21 mouse cellular contexts compared by ENCODE assay signal in the genomic region with DNA sequence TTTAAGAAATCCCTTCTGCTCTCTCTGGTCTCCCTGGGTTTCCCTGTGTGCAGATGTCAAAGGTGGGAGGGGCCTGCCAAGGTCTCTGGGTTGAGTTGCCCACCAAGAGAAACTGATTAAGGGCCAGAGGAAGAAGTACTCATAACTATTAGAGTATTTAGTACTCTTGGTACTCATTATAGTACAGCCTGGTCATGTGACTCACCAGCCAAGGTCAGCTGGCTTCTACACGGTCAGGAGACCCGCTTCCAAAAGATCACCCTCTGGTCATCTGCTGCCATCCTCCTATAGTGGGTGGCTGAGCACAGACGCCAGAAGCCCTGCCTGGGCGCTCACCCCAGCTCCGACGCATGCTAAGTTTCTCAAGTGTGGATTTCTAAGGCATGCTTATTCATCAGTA.
A peak's percentile ranks its signal among the peaks of the same experiment; 100 is the strongest.
DNase-seq lines count a peak whose midpoint lies in the region; ATAC-seq and TF ChIP-seq lines count a peak whose summit lies in the region.
"Had no signal": no experiment of that assay in that cellular context is flagged by ENCODE, and none has a peak within 500 bp of the region (broad histone marks: within the 10 kb centered on the region; RNA-seq: fewer than 3 reads in every experiment).

No protein-coding gene starts in this region.

- H3K4me1 ChIP-seq in heart, embryonic 12.5 days (replicated peaks): peaks cover 22% of the 10 kb centered on the region; the same call in 1 of the 2 replicates
- no peaks in the 10 kb centered on the region for H3K4me1 ChIP-seq in heart, adult 2 months (ENCODE audit: control insufficient read depth, insufficient read depth, low read length)
- peaks cover 0 to 13% of the 10 kb centered on the region in 2 experiments; a peak in 3 of 4 replicates for H3K4me1 ChIP-seq in MEL (ENCODE audit: control insufficient read depth in 1 of 2, insufficient read depth in 2 of 2, low read length in 2 of 2)
- peaks cover 32% of the 10 kb centered on the region for H3K4me1 ChIP-seq in limb, embryonic 10.5 days

- WGBS in heart, embryonic 12.5 days: 80% methylated on average over 6 of the region's 6 CpGs
- 50% methylated on average over 6 of the region's 6 CpGs for WGBS in heart, adult 2 months
- WGBS in limb, embryonic 10.5 days: 88% methylated on average over 6 of the region's 6 CpGs

- H3K4me2 ChIP-seq in heart, embryonic 12.5 days: no peak overlapping the region

- H3K9ac ChIP-seq in heart, embryonic 12.5 days: no peak overlapping the region
- no peak overlapping the region for H3K9ac ChIP-seq in heart, adult 2 months (ENCODE audit: low read depth, low read length)
- no peak overlapping the region for H3K9ac ChIP-seq in MEL (ENCODE audit: control insufficient read depth, low read depth, low read length, poor library complexity, severe bottlenecking)

- H3K9me3 ChIP-seq in heart, embryonic 12.5 days (replicated peaks): no peaks in the 10 kb centered on the region
- H3K9me3 ChIP-seq in MEL (replicated peaks; ENCODE audit: insufficient read depth, low read length): no peaks in the 10 kb centered on the region
- no peaks in the 10 kb centered on the region for H3K9me3 ChIP-seq in limb, embryonic 10.5 days (replicated peaks)
- H3K9me3 ChIP-seq: G1E had no signal

- peak; percentile 93 for DNase-seq in heart, adult 11 months
- peak in 1 of 2 experiments; percentile 26 for DNase-seq in heart, adult 2 months
- no peak for DNase-seq in heart, adult 9 months (ENCODE audit: low spot score in 2 of 2)
- DNase-seq in MEL (ENCODE audit: low read depth, low spot score): no peak
- no peak for DNase-seq in limb, embryonic 10.5 days (ENCODE audit: low spot score)
- DNase-seq: adrenal gland, adult 2 months; adrenal gland, adult 8-10 months; adrenal gland, postnatal 10 days; adrenal gland, postnatal 14 days; adrenal gland, postnatal 25 days; adrenal gland, postnatal 36 days; B cell, adult 2 months; cerebellum, adult 11 months; cerebellum, adult 11-12 months; cerebellum, adult 18-20 months; cerebellum, adult 2 months had no signal

- H3K36me3 ChIP-seq in heart, embryonic 12.5 days: no peaks in the 10 kb centered on the region
- H3K36me3 ChIP-seq in heart, adult 2 months (ENCODE audit: control insufficient read depth, insufficient read depth, low read length): no peaks in the 10 kb centered on the region
- H3K36me3 ChIP-seq in MEL (ENCODE audit: control insufficient read depth in 1 of 2, insufficient read depth in 2 of 2, low read length in 2 of 2): peaks cover 0 to 4% of the 10 kb centered on the region in 2 experiments; a peak in 1 of 4 replicates
- H3K36me3 ChIP-seq in limb, embryonic 10.5 days: no peaks in the 10 kb centered on the region
- H3K36me3 ChIP-seq: G1E had no signal

- no peak for ATAC-seq in heart, embryonic 12.5 days (ENCODE audit: insufficient number of reproducible peaks, low FRiP score)
- ATAC-seq: activated CD4-positive, CD25-positive, alpha-beta regulatory T cell, adult 4 months; CD4-positive, CD25-positive, alpha-beta regulatory T cell, adult 4 months; Patski had no signal

- no peak overlapping the region for H3K27ac ChIP-seq in heart, embryonic 12.5 days (ENCODE audit: poor library complexity, severe bottlenecking)
- H3K27ac ChIP-seq in heart, adult 2 months: peak overlapping the region; percentile 38
- no peak overlapping the region for H3K27ac ChIP-seq in MEL (ENCODE audit: control insufficient read depth, low read depth, low read length)
- no peak overlapping the region for H3K27ac ChIP-seq in limb, embryonic 10.5 days

- TF ChIP-seq CTCF in heart, adult 2 months (IDR thresholded peaks at IDR 0.05): no peak
- no peak for TF ChIP-seq CTCF in MEL (IDR thresholded peaks at IDR 0.05 in 2 of 3, conservative IDR thresholded peaks at IDR 0.05 in 1 of 3; ENCODE audit: control insufficient read depth in 1 of 3, insufficient read depth in 1 of 3, low read depth in 2 of 3, low read length in 3 of 3, poor library complexity in 1 of 3, severe bottlenecking in 1 of 3)

- H3K27me3 ChIP-seq in heart, embryonic 12.5 days (replicated peaks): peaks cover 28% of the 10 kb centered on the region
- H3K27me3 ChIP-seq in heart, adult 2 months (ENCODE audit: control insufficient read depth, insufficient read depth, low read length): no peaks in the 10 kb centered on the region
- no peaks in the 10 kb centered on the region for H3K27me3 ChIP-seq in MEL (ENCODE audit: control insufficient read depth in 1 of 2, insufficient read depth in 2 of 2, low read length in 2 of 2)
- H3K27me3 ChIP-seq in limb, embryonic 10.5 days (ENCODE audit: low read depth, poor library complexity, severe bottlenecking): peaks cover 33% of the 10 kb centered on the region
- H3K27me3 ChIP-seq: Patski had no signal

- no peak for TF ChIP-seq RAD21 in MEL (IDR thresholded peaks at IDR 0.05; ENCODE audit: low read depth, low read length)

- H3K79me2 ChIP-seq in heart, adult 2 months (replicated peaks; ENCODE audit: control insufficient read depth, insufficient read depth, low read length): no peaks in the 10 kb centered on the region
- no peaks in the 10 kb centered on the region for H3K79me2 ChIP-seq in MEL (ENCODE audit: control insufficient read depth, insufficient read depth, low read length, poor library complexity)

- intact Hi-C loops in heart, adult 2 months (cut with DNase I): no loop called here

- no peak for TF ChIP-seq POLR2A in heart, adult 2 months (IDR thresholded peaks at IDR 0.05; ENCODE audit: insufficient read depth, low read depth, low read length)
- TF ChIP-seq POLR2A in MEL (IDR thresholded peaks at IDR 0.05; ENCODE audit: control insufficient read depth in 1 of 2, insufficient read depth in 1 of 2, low read depth in 1 of 2, low read length in 2 of 2, poor library complexity in 1 of 2): no peak

- TF ChIP-seq EP300 in heart, adult 2 months (IDR thresholded peaks at IDR 0.05; ENCODE audit: insufficient read depth, low read depth, low read length): no peak
- TF ChIP-seq EP300 in MEL (IDR thresholded peaks at IDR 0.05; ENCODE audit: low read depth in 1 of 2, low read length in 2 of 2): no peak

- no peak overlapping the region for H3K4me3 ChIP-seq in heart, embryonic 12.5 days
- no peak overlapping the region for H3K4me3 ChIP-seq in heart, adult 2 months
- H3K4me3 ChIP-seq in MEL (ENCODE audit: control insufficient read depth in 1 of 2, insufficient read depth in 1 of 2, low read depth in 2 of 2, low read length in 2 of 2): no peak overlapping the region
- no peak overlapping the region for H3K4me3 ChIP-seq in limb, embryonic 10.5 days

TF ChIP-seq in MEL, 35 proteins besides CTCF, POLR2A, EP300 and RAD21:
- TF ChIP-seq USF1 (IDR thresholded peaks at IDR 0.05; ENCODE audit: low read depth, low read length): peak; percentile 38; the same call in 1 of the 2 replicates
- TF ChIP-seq GABPA (IDR thresholded peaks at IDR 0.05; ENCODE audit: low read depth, low read length): no peak
